Mouse (Mus musculus) intestine, postnatal 0 days (tissue): ENCODE data around the gene Arl14. TPM values are rescaled to one million over a fixed set of nuclear protein-coding genes. Genes with fewer than 3 reads are reported as not detected.

ENCODE experiments used
- ATAC-seq: fragments of 200-750 bp; cut with Nextera tagmentation; 2 replicates; pipeline ENCODE4 v1.8.0; 2017; ENCODE audit warnings: mild to moderate bottlenecking, moderate TSS enrichment, moderate library complexity
- H3K27ac ChIP-seq: fragments of 300-500 bp; sonication (generic); 2 replicates; pipeline ENCODE4 v1.5.1; 2014; ENCODE audit warnings: mild to moderate bottlenecking, low read depth, low read length, moderate library complexity
- H3K27me3 ChIP-seq: fragments of 300-500 bp; sonication (generic); replicated peaks from 2 replicates; pipeline ENCODE4 v1.6.1; 2014; ENCODE audit warnings: low read length, mixed read lengths; ENCODE audit not compliant: control insufficient read depth, insufficient read depth
- H3K36me3 ChIP-seq: fragments of 300-500 bp; sonication (generic); 2 replicates; pipeline ENCODE4 v1.6.1; 2014; ENCODE audit warnings: mild to moderate bottlenecking, moderate library complexity; ENCODE audit not compliant: control insufficient read depth, insufficient read depth
- H3K4me1 ChIP-seq: fragments of 300-500 bp; sonication (generic); replicated peaks from 2 replicates; pipeline ENCODE4 v1.6.1; 2014; ENCODE audit warnings: antibody characterized with exemption, low read length, mixed read lengths; ENCODE audit not compliant: control insufficient read depth, insufficient read depth
- H3K4me2 ChIP-seq: fragments of 300-500 bp; sonication (generic); replicated peaks from 2 replicates; pipeline ENCODE4 v1.6.1; 2014; ENCODE audit warnings: low read depth, mild to moderate bottlenecking, moderate library complexity
- H3K4me3 ChIP-seq: fragments of 300-500 bp; sonication (generic); 2 replicates; pipeline ENCODE4 v1.5.1; 2014; ENCODE audit warnings: low read depth, low read length
- H3K9ac ChIP-seq: fragments of 300-500 bp; sonication (generic); 2 replicates; pipeline ENCODE4 v1.6.1; 2014; ENCODE audit warnings: mild to moderate bottlenecking, low read depth, low read length
- H3K9me3 ChIP-seq: fragments of 300-500 bp; sonication (generic); 2 replicates; pipeline ENCODE4 v1.6.1; 2016; ENCODE audit warnings: mixed run types; ENCODE audit not compliant: control insufficient read depth
- CTCF ChIP-seq: sonication (generic); IDR thresholded peaks from 2 replicates; pipeline ENCODE4 v1.5.1; 2016; ENCODE audit warnings: low read depth, mild to moderate bottlenecking, control low read depth, antibody characterized with exemption, moderate library complexity
- WGBS: fragments of 180-500 bp; shearing (Covaris S2); extraction: QIAGEN DNeasy Blood & Tissue Kit; methylation state at CpG from one replicate; pipeline ENCODE4 v1.1.7; 2014; 5-methylcytosine and 5-hydroxymethylcytosine counted together
- polyA plus RNA-seq: library from polyadenylated mRNA; unstranded; fragments of >200 nt; fragmentation: Nextera tagmentation; extraction: Ambion mirVana; gene quantifications from 2 replicates; pipeline ENCODE4 v1.2.1, GENCODE M21; 2015

The Arl14 gene
- polyA plus RNA-seq, 1 experiment from 2014 or later = 1.1 TPM

GRCm38 (mm10) chr3:69198098-69198497 is 24.1 kb upstream of the Arl14 start:
- H3K36me3 ChIP-seq = no peaks in the 10 kb centered on the region
- no peak overlapping the region for H3K4me3 ChIP-seq
- 73% methylated on average over 2 of the region's 2 CpGs for WGBS
- no peak for ATAC-seq
- no peak for TF ChIP-seq CTCF
- H3K4me1 ChIP-seq = no peaks in the 10 kb centered on the region
- H3K27ac ChIP-seq = no peak overlapping the region
- H3K27me3 ChIP-seq = no peaks in the 10 kb centered on the region
- H3K4me2 ChIP-seq = no peak overlapping the region
- no peaks in the 10 kb centered on the region for H3K9me3 ChIP-seq
- no peak overlapping the region for H3K9ac ChIP-seq

GRCm38 (mm10) chr3:69200251-69200650 is 22.0 kb upstream of the Arl14 start:
- H3K4me3 ChIP-seq = no peak overlapping the region
- no peak overlapping the region for H3K9ac ChIP-seq
- H3K4me1 ChIP-seq = no peaks in the 10 kb centered on the region
- H3K27me3 ChIP-seq = no peaks in the 10 kb centered on the region
- peak; percentile 79 for ATAC-seq
- H3K27ac ChIP-seq = no peak overlapping the region
- no peaks in the 10 kb centered on the region for H3K9me3 ChIP-seq
- no peak for TF ChIP-seq CTCF
- WGBS = 27% methylated on average over 1 of the region's 1 CpGs
- H3K36me3 ChIP-seq = no peaks in the 10 kb centered on the region
- H3K4me2 ChIP-seq = no peak overlapping the region

- no peaks in the 10 kb centered on the region for H3K36me3 ChIP-seq
- no peaks in the 10 kb centered on the region for H3K4me1 ChIP-seq
- ATAC-seq = no peak
Observed at GRCm38 (mm10) chr3:69201206-69201605, 21.0 kb upstream of the Arl14 start.

GRCm38 (mm10) chr3:69202876-69203275 is 19.3 kb upstream of the Arl14 start:
- 67% methylated on average over 4 of the region's 4 CpGs for WGBS
- H3K27ac ChIP-seq = no peak overlapping the region
- no peaks in the 10 kb centered on the region for H3K36me3 ChIP-seq
- no peak for ATAC-seq
- no peaks in the 10 kb centered on the region for H3K9me3 ChIP-seq
- no peak overlapping the region for H3K4me2 ChIP-seq
- no peak overlapping the region for H3K9ac ChIP-seq
- H3K4me1 ChIP-seq = no peaks in the 10 kb centered on the region
- TF ChIP-seq CTCF = no peak
- H3K4me3 ChIP-seq = no peak overlapping the region
- no peaks in the 10 kb centered on the region for H3K27me3 ChIP-seq

More at GRCm38 (mm10) chr3:69201206-69201605, 21.0 kb upstream of the Arl14 start:
- Histone ChIP-seq H3K9me3 (no peaks in the 10 kb centered on the region), H3K4me3 (no peak overlapping the region), H3K27ac (no peak overlapping the region), H3K9ac (no peak overlapping the region), H3K4me2 (no peak overlapping the region), H3K27me3 (no peaks in the 10 kb centered on the region)
- 25% methylated on average over 2 of the region's 2 CpGs for WGBS
- TF ChIP-seq CTCF = no peak

- no peaks in the 10 kb centered on the region for H3K9me3 ChIP-seq
- no peak for ATAC-seq
- H3K4me2 ChIP-seq = no peak overlapping the region
- TF ChIP-seq CTCF = no peak
- no peaks in the 10 kb centered on the region for H3K27me3 ChIP-seq
- no peak overlapping the region for H3K27ac ChIP-seq
- no peaks in the 10 kb centered on the region for H3K36me3 ChIP-seq
- H3K4me1 ChIP-seq = no peaks in the 10 kb centered on the region
- WGBS = 47% methylated on average over 7 of the region's 7 CpGs
- H3K4me3 ChIP-seq = no peak overlapping the region
- H3K9ac ChIP-seq = no peak overlapping the region
Observed at GRCm38 (mm10) chr3:69205266-69206054, 16.8 kb upstream of the Arl14 start.

- Histone ChIP-seq H3K4me1 (no peaks in the 10 kb centered on the region), H3K4me2 (no peak overlapping the region), H3K9ac (no peak overlapping the region), H3K9me3 (no peaks in the 10 kb centered on the region), H3K27me3 (no peaks in the 10 kb centered on the region), H3K27ac (no peak overlapping the region), H3K36me3 (no peaks in the 10 kb centered on the region), H3K4me3 (no peak overlapping the region)
- WGBS = 75% methylated on average over 10 of the region's 10 CpGs
- TF ChIP-seq CTCF = no peak
- no peak for ATAC-seq
Observed at GRCm38 (mm10) chr3:69206193-69206893, 15.9 kb upstream of the Arl14 start.
